Mouse (Mus musculus) gastrocnemius, adult 8-10 months (tissue): ENCODE measurements around the gene Ascl1. TPM values are rescaled to one million over a fixed set of nuclear protein-coding genes. Genes with fewer than 3 reads are reported as not detected.

ENCODE experiments used
- DNase-seq, 2 experiments: peaks; one replicate each; pipeline ENCODE4 v3.0.0; 2022; ENCODE audit warnings: low spot score in 2 of 2
- total RNA-seq, 4 experiments: library from RNA; stranded (reverse); gene quantifications; 2 replicates each; pipeline ENCODE4 v1.2.4; 2022

Ascl1 gene
- total RNA-seq, 4 experiments from 2014 or later, result not detected

DNA sequence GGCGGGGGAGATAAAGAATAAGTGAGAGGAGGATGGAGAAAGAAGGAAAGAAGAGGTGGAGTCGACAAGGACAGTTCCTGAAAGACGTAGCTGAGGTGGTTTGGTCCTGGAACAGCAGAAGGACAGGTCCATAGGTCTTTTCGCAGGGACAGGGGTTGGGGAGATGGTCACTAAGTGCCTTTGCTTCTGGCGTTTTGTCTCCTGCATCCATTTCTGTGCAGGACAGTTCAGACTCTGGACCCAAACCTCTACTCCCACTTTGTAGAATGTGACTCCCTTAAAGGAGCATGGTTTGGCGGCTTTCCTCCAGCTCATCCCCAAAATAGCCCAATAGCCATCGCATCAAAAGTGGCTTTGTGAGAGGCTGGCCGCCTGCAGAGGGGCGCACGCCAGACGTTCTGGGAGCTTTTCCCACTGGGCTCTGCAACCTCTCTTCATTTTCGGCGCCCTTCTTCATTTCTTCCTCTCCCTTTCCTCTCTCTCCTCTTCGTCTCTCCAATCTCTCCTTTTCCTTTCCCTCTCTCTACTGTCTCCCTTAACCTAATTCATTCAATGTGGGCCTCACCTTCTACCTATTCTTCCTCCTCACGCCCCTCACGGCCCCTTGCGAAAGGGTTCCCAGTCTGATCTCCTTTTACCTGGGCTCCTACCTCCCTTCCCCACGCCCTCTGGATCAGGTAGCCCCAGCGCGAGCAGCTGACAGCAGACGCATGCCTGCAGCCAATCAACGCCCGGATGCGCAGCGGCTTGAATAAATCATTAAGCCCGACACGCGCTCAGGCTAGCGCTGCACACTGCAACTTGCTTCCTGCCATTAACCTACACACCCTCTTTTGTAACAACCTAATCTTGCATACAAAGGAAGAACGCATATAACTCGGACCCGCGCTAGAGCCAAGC lies 7.5 kb downstream of the Ascl1 start:
- DNase-seq, result no peak

GRCm38 (mm10) chr10:87484831-87485720 lies 8.4 kb downstream of the Ascl1 start:
- no peak for DNase-seq

DNA sequence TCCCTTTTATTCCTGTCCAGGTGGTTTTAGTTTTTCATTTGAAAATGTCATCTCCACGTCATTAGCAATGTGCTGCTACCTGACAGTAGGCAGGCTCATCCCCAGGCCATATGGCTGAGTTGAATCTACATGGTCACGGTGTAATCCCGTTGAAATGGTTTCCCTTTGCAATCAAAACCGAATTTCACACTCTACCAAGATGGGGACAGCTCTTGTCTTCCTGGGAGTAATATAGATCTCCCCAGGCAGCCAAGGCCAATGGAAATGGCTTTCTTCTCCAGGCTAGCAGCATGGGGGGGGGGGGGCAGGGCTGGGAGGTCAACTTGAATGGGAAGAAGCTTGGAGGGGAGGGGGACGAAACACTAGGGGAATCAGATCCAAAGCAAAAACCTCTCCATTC lies 15.6 kb downstream of the Ascl1 start:
- no peak for DNase-seq

DNA sequence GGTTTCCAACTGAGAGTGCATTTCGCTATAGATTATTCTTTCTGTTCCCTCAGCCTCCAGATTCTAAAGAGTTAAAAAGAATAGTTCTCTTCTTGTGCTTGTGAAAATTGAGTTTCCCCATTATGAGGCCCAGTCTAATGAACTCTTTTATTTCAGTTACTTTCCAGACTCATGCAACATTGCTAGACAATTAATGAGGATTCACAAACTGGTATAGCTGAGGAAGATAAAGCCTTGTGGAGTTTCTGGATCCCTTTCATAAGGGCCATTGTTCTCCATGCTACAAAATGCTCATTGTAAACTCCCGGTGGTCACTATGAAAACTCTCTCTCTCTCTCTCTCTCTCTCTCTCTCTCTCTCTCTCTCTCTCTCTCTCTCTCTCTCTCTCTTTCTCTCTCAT lies 18.5 kb downstream of the Ascl1 start:
- DNase-seq, result no peak

DNA sequence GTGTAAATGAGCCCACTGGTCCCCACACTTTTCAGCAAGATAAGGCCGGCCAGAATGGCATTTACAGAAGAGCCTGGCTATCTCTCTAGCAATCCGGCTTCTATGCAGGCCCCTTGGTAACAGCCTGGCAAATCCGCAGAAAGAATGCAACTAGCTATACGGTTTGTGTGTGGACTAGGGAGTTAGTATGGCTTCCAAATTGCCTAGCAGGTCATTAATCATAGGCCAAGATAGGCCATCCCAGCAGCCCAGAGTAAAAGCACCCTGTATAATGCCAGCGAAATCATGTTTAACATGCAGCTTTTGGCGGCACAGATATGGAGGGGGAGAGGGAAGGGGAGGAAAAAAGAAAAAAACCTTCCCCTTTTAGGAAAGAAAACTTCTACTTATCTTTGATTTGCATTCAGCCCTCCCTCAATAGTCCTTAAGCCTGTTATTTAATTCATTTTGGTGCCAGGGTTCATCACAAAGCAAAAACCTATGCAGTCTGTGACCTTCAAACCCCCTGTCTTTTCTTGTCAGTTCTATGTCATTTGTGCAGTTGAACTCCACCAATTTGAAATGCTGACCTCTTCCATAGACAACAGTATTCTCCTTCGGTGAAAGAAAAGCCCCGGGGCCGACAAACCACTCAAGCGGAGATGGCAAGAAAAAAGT lies 19.9 kb downstream of the Ascl1 start:
- no peak for DNase-seq

GRCm38 (mm10) chr10:87450777-87451176 lies 42.7 kb downstream of the Ascl1 start:
- no peak for DNase-seq

DNA sequence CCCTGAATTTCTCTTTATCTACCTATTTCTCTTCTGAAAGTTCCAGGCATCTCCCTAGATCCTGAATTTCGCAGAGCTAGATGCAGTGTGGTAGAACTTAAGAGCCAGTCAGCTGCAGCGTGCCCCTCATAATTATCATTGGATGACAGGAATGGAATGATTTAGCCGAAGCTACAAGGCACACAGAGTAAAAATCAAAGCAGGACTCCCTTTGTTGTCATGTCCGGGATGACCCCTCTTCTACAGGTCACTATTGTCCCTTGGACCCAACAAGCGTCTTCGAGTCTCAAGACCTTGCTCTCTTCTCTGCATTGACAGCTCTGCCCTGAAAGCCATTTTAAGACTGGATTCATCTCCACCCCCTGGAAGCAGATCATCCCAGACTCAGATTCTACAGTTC lies 44.1 kb downstream of the Ascl1 start:
- no peak for DNase-seq

DNA sequence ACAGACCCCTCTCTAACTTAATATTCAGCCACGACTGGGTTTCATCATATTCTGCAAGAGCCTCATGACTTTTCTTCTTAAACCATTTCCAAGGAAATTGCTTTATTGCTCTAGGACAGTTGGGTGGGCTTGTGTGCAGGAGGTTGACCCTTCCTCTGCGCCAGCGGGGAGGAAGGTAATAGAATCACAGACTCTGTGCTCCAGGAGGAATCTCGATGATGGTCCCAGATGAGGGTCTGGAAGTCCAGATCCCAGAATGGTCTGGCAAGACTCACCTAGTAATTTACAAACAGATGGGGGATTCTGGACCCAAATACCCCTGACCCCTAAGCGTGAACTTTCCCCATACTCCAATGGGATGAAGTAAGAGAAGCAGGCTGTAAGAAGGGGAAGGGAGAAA lies 45.2 kb downstream of the Ascl1 start:
- no peak for DNase-seq

DNA sequence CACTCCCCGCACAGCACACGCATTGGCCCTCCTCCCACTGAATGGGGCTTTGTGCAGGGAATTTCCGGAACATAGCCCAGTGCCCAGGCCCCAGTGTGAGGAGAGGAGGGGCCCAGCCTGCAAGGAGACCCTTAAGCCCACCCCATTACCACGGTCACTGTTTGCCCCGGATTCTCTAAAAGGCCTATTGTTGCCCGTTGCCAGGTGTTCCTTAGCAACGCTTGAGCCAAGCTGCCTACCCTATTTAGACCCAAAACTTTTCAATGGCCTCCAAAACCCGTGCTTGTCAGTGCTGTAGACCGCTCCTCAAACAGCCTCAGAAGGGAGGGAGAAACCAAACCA lies 45.7 kb downstream of the Ascl1 start:
- no peak for DNase-seq

GRCm38 (mm10) chr10:87446829-87447753 lies 46.4 kb downstream of the Ascl1 start:
- no peak for DNase-seq

DNA sequence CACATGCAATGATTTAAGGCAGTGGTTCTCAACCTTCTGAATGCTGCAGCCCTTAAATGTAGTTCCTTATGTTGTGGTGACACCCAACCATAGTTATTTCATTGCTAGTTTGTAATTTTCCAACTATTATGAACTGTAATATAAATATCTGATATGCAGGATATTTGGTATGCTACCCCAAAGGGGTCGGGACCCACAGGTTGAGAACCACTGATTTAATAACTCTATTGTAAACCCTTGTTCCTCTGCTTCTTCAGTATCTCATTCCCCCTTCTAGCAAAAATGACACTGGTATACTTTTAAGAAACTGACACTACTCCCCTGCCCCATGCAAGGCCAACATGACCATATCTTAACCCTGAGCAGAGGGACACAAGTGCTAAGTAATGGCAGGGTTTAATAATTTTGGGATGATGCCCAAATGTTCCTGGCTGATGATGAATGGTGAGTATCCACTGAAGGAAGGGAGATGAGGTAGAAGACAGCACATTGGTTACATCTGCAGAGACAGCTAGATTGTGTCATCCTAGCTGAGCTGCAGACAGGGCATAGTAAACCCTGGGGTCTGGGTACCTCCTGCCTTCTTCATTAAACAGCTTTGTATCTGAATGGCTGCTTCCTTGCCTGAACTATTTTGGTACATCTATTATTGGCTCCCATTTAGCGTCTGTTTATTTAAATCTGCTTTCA lies 47.2 kb downstream of the Ascl1 start:
- DNase-seq, result no peak

Other genes with a start within 250 kb of the Ascl1 start
- under 1 TPM in 1 of 4 experiments, not detected in 3; 0.72 TPM for gene Pah, start 28.1 kb upstream of the Ascl1 start, total RNA-seq